Mouse (Mus musculus): ENCODE measurements around the gene Gm17428. TPM values are rescaled to one million over a fixed set of nuclear protein-coding genes. Genes with fewer than 3 reads are reported as not detected.
A peak's percentile ranks its signal among the peaks of the same experiment; 100 is the strongest.

The Gm17428 gene
- total RNA-seq, 2 experiments from 2014 or later, result not detected

Small RNA genes within 50 kb of the gene (microRNA-seq; reads per million reads assigned to microRNA genes)
- gene Mir208a, result 4.3 reads per million, percentile 15 among the genes with 10 or more reads in this experiment
- gene Mir208b, result 7.2 reads per million, percentile 25 among the genes with 10 or more reads in this experiment

Other genes starting within 250 kb of the Gm17428 start
- gene Slc7a8, start 195.0 kb upstream of the Gm17428 start, total RNA-seq (2021), result 10 to 100 TPM; 62.2 to 67.9 TPM
- gene Rnf212b, start 162.8 kb upstream of the Gm17428 start, total RNA-seq (2021), result not detected
- gene Homez, start 106.0 kb upstream of the Gm17428 start, total RNA-seq (2021), result 10 to 100 TPM; 16.7 to 18.5 TPM
- 10 to 100 TPM; 26.9 to 28.4 TPM for gene Ppp1r3e, start 99.4 kb upstream of the Gm17428 start, total RNA-seq (2021)
- gene Bcl2l2, start 93.6 kb upstream of the Gm17428 start, total RNA-seq (2021), result 10 to 100 TPM; 83.0 to 84.4 TPM
- 1 to 10 TPM in 1 of 2 experiments, not detected in 1; 1.9 TPM for gene Gm20521, start 93.5 kb upstream of the Gm17428 start, total RNA-seq (2021)
- gene Pabpn1, start 84.4 kb upstream of the Gm17428 start, total RNA-seq (2021), result 100 to 1,000 TPM; 272 to 278 TPM
- gene Slc22a17, start 63.8 kb upstream of the Gm17428 start, total RNA-seq (2021), result 100 to 1,000 TPM; 562 to 600 TPM
- 1 to 10 TPM; 7.9 to 8.8 TPM for gene Efs, start 50.8 kb upstream of the Gm17428 start, total RNA-seq (2021)
- not detected for gene Il25, start 44.2 kb upstream of the Gm17428 start, total RNA-seq (2021)
- gene Cmtm5, start 40.7 kb upstream of the Gm17428 start, total RNA-seq (2021), result 10 to 100 TPM; 23.5 to 25.2 TPM
- gene Myh6, start 10.0 kb upstream of the Gm17428 start, total RNA-seq (2021), result 1 to 10 TPM; 2.2 to 3.8 TPM
- 1 to 10 TPM; 5.4 to 5.5 TPM for gene Myh7, start 17.7 kb downstream of the Gm17428 start, total RNA-seq (2021)
- 10 to 100 TPM; 21.5 to 26.8 TPM for gene Ngdn, start 38.5 kb downstream of the Gm17428 start, total RNA-seq (2021)
- 10 to 100 TPM; 26.6 to 27.2 TPM for gene Zfhx2, start 115.4 kb downstream of the Gm17428 start, total RNA-seq (2021)
- 10 to 100 TPM; 31.4 to 31.5 TPM for gene Thtpa, start 117.9 kb downstream of the Gm17428 start, total RNA-seq (2021)
- 10 to 100 TPM; 14.6 to 18.0 TPM for gene Ap1g2, start 129.7 kb downstream of the Gm17428 start, total RNA-seq (2021)
- gene Jph4, start 140.0 kb downstream of the Gm17428 start, total RNA-seq (2021), result 100 to 1,000 TPM; 368 to 375 TPM
- gene Dhrs2, start 245.1 kb downstream of the Gm17428 start, total RNA-seq (2021), result not detected